Mouse (Mus musculus) gastrocnemius, adult 2 months (tissue): ENCODE results near the gene Myo1a. TPM values are rescaled to one million over a fixed set of nuclear protein-coding genes. Genes with fewer than 3 reads are reported as not detected.

Source experiments
- DNase-seq: peaks from one replicate; pipeline ENCODE4 v3.0.0; 2022
- H3K27ac ChIP-seq: fragments of 200-600 bp; 2 replicates; pipeline ENCODE4 v1.8.1; 2022; ENCODE audit warnings: mild to moderate bottlenecking
- H3K4me3 ChIP-seq: fragments of 200-600 bp; 2 replicates; pipeline ENCODE4 v1.8.1; 2022; ENCODE audit warnings: mild to moderate bottlenecking, moderate library complexity
- CTCF ChIP-seq: fragments of 200-600 bp; IDR thresholded peaks from 2 replicates; pipeline ENCODE4 v1.8.1; 2022; ENCODE audit warnings: antibody characterized with exemption, mild to moderate bottlenecking, moderate library complexity
- intact Hi-C: fragments of 180-260 bp; cut with DNase I; formaldehyde crosslinking; loops from one replicate; pipeline ENCODE4 v1.15.1; 2025
- total RNA-seq, 2 experiments: library from RNA; stranded (reverse); gene quantifications; 2 replicates each; pipeline ENCODE4 v1.2.3; 2021

The Myo1a gene
- total RNA-seq, 2 experiments from 2014 or later, result not detected

DNA sequence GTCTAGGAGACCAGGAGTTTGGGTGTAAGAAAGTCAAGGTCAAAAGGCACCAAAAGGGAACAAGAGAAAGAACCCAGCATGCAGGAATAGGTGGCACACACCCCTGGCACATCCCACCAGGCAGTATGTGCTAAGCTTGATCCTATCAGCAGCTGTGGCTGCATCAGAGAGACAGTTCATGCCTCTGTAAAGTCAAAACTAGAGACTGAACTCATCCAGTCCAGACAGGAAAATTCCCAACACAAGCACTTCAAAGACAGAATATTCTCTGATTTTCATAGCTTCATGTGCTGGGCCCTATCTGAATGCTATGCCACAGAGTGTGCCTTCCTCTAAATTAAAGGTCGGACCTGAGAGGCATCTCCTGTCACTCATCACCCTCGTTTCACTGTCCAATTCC, 32.6 kb downstream of the Myo1a start:
- TF ChIP-seq CTCF, result no peak
- no peak overlapping the region for H3K4me3 ChIP-seq
- intact Hi-C loops, result loop anchor here (5.0 kb wide), 2 partner anchors 95 to 275 kb away; partner anchors contain the start of gene Stat6
- no peak overlapping the region for H3K27ac ChIP-seq
- DNase-seq, result no peak

DNA sequence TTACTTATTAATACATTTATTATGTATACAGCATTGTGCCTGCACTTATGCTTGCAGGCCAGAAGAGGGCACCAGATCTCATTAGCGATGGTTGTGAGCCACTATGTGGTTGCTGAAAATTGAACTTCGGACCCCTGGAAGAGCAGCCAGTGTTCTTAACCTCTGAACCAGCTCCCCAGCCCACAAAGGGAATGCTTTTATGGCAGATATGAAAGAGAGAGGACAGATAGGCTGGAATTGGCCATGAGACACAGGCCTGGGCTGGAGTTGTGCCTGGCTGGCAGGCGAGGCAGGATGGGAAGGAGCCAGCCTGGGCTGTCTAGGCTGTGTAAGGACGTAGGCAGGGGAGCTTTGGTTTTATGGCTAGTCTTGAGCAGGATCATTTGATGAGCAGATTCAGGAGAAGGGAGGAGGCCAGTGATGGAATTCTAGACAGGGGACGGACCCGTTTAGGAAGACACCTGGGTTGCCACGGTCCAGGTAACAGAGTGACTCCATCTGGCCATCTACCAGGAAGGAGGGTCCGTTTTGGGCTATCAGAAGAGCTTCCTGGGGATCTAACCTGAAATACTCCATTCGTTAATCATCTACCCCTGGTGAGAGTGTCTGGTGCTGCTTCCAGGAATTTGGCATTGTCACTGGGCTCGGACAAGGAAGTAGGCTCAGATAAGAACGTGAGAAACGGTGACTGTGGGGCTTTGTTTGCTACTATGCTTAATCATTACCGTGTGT, 33.3 kb downstream of the Myo1a start:
- no peak for DNase-seq
- intact Hi-C loops, result loop anchor here (2.0 to 5.0 kb wide), 3 partner anchors 96 to 274 kb away; partner anchors contain the start of gene Stat6
- Histone ChIP-seq H3K4me3 (peak overlapping the region; percentile 92), H3K27ac (peak overlapping the region; percentile 81; the same call in 1 of the 2 replicates)
- TF ChIP-seq CTCF, result peak; percentile 71

DNA sequence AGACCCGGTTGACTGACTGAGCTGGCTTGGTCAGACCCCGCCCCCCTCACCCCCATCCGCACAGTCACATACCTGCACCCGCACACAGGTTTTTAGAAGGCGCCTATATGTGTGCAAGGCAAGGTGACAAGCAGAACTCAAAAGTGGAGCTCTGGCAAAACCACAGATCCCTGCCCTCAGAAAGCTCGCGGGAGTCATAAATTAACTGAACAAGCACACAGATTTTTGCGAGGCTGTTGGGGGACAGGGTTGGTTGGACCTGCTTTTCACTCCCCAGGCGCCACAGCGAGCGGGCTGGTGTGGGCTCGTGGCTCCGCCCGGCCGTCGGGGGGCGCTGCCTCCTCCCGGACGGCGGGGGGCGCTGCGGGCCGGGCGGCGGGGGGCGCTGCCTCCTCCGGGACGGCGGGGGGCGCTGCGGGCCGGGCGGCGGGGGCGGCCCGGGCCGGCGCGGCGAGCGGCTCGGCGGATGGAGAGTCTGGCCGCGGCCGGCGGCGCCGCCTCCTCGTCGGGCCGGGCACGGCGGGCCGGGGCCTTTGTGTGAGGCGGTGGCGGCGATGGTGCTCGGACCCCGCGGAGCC, 34.2 kb downstream of the Myo1a start, which contains the start of gene Zbtb39:
Gene Zbtb39, plus strand, starts transcription at position 456 of the 578 bp plus-strand sequence.
- Histone ChIP-seq H3K4me3 (peak within 1 kb of the TSS; percentile 92), H3K27ac (peak within 1 kb of the TSS; percentile 86)
- peak; percentile 92 for DNase-seq
- intact Hi-C loops, result loop anchor here (2.0 to 5.0 kb wide), 3 partner anchors 97 to 273 kb away; partner anchors contain the start of gene Stat6
- peak; percentile 74 for TF ChIP-seq CTCF

DNA sequence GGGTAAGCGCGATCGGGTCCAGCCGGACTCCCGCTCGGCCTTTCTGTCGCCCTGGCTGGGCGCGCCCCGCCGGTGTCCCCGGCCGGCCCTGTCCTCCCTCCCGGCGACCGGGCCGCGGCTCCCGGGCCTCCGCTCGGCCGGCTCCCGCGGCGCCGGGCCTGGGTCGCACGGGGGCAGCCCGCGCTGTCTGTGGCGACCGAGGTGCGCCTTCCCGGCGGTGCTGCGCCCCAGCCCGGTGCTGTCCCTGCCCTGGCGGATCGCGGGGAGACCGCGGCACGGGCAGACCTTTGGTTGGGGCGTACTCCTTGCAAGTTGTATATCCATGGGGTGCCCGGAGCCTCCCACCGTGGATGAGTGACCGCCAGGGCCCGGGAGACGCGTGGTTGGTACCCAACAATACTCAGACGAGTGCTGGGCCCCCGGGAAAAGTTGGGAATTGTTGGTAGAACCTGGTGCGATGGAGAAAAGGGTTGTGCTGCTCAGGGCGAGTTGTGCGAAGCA, 34.7 kb downstream of the Myo1a start:
- peak overlapping the region; percentile 92 for H3K4me3 ChIP-seq
- no peak for TF ChIP-seq CTCF
- intact Hi-C loops, result loop anchor here (2.0 to 5.0 kb wide), 3 partner anchors 97 to 273 kb away; partner anchors contain the start of gene Stat6
- H3K27ac ChIP-seq, result peak overlapping the region; percentile 86
- no peak for DNase-seq

DNA sequence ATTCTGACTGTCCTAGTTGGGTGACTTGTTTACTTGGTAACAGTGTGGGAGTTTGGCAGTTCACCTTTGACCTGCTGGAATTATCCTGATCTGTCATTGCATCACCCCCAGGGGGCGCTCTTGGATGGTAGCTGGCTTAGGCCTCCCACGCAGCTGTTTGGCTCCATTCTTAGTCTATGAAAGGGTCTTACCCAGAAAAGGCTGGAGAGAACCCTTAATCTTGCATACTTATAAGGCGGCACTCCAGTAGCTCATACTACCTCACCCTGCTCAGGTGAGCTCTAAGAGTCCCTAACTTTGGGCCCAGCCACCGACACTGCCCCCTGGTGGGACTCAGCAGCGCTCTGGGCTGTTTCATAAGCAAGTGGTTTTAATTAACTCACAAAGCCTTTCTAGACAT, 39.7 kb downstream of the Myo1a start:
- H3K4me3 ChIP-seq, result no peak overlapping the region
- no peak overlapping the region for H3K27ac ChIP-seq
- intact Hi-C loops, result no loop called here
- peak; percentile 62 for TF ChIP-seq CTCF
- peak; percentile 44 for DNase-seq

DNA sequence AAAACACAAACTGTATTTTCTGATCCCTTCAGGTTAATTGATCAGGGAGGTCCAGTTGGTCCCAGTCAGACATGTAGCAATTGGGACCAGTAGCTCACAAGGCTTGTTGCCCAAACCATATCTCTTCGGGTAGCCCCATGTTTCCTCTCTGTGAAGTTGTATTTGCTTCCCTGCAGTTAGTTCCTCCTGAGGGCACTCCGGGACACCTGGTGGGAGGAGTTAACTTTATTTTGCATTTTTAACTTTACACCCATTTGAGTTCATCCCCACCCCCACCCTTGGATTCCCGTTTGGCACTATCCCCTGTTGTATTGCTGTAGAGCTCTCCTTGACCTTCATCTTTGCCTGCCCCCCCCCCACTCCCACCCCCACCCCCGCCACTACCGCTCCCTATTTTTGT, 40.9 kb downstream of the Myo1a start:
- intact Hi-C loops, result no loop called here
- Histone ChIP-seq H3K4me3 (no peak overlapping the region), H3K27ac (no peak overlapping the region)
- no peak for DNase-seq
- no peak for TF ChIP-seq CTCF

DNA sequence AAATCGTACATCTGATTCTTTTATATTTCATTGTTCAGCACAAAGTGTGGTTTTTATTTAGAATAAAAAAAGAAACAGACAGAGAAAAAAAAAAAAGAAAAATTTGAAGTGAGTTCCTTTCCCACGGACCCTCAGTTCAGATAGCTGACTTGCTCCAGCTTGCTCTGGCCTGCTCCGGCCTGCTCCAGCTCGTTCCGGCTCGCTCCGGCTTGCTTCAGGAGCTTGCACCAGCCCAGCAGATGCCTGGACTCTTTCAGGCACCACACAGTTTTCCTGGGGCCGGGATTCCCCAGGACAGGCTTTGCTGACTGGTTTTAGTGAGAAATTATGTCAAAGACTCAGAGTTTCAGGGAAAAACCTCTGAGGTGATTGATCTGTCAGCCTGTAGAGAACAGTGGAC, 42.3 kb downstream of the Myo1a start:
- no peak for TF ChIP-seq CTCF
- Histone ChIP-seq H3K27ac (no peak overlapping the region), H3K4me3 (no peak overlapping the region)
- intact Hi-C loops, result no loop called here
- DNase-seq, result no peak

DNA sequence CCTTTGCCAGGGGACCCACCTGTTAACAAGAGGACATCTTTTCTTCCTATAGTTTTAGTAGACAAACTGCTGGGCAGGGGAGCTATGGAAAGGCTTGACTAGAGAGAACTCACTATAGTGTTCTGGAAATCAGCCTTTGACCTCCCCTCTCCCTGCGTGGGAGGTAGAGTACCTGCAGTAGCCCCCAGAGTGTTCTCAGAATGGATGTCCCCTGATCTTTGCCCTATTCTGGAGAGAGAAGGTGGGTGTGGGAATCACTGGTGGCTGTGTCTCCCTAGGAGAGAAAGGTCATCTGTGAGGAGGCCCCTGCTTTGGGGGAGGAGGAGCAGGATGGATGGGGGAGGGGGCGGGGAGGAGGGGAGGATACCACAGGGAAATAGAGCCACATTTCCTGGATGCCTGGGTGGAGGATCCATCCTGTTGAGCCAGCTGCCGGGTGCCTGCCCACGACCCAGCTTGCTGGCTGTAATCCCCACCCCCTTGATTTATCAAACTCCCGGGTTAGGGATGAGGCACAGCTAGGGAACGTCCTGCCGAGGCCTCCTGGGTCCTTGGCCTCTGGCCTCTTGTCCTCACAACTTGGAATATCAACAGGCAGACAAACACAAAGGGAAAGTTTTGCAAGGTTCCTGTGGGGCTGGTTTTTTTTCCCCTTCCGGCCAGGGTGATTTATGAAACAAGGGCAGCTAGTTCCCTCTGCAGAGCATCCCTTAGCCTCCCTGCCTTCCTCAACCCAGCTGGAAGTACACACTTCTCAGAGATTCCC, 44.1 kb downstream of the Myo1a start:
- Histone ChIP-seq H3K27ac (peak overlapping the region; percentile 63), H3K4me3 (peak overlapping the region; percentile 56)
- intact Hi-C loops, result no loop called here
- DNase-seq, result no peak
- TF ChIP-seq CTCF, result no peak

DNA sequence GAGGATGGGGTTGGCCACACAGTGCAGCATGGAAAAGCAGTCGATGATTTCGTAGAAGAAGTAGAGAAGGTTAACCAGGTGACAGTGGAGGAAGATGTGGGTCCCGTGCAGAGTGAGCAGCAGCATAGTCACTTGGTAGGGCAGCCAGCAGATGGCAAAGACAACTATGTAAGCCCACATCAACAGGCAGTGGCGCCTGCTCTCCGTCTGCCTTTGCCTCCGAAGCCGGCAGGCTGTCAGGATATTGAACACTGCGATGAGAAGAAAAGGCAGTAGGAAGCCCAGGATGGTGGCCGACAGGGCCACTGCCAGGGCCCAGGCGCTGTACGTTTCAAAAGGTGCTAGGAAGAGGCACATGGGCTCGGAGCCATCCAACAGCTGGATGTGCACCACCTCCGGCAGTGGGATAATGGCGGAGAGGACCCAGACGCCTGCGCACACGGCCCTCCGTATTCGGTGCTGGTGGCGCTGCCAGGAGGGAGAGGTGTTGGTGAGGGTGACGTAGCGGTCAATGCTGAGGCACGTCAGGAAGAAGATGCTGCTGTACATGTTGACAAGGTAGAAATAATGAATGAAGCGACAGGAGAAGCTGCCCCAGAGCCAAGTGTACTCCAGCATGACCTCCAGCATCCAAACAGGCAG, 45.3 kb downstream of the Myo1a start:
- Histone ChIP-seq H3K27ac (peak overlapping the region; percentile 63), H3K4me3 (peak overlapping the region; percentile 56)
- no peak for TF ChIP-seq CTCF
- DNase-seq, result no peak
- intact Hi-C loops, result no loop called here

DNA sequence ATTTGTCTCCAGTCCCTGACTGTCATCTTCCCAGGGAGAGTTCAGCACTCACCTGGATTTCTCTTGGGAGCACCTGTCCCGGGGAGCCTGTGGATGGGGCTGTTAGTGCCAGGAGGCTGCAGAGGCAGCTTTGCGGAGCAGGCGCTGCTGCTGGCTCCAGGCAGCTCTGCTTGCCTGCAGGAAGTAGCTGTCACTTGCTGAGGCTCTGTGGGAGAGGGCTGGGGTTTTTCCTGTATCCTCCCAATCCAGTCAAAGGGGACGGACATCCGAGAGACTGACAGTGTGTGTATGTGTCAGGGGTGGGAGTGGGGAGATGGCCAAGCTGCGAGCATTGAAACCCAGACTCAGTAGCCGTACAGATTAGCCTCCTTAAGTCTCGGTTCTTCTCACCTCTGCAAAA, 46.6 kb downstream of the Myo1a start, which contains the start of gene Gpr182:
Gene Gpr182, minus strand, starts transcription at position 185 of the 400 bp plus-strand sequence.
- H3K4me3 ChIP-seq, result peak within 1 kb of the TSS; percentile 56; the same call in 1 of the 2 replicates
- peak within 1 kb of the TSS; percentile 8; the same call in 1 of the 2 replicates for H3K27ac ChIP-seq
- intact Hi-C loops, result no loop called here
- TF ChIP-seq CTCF, result no peak
- no peak for DNase-seq

DNA sequence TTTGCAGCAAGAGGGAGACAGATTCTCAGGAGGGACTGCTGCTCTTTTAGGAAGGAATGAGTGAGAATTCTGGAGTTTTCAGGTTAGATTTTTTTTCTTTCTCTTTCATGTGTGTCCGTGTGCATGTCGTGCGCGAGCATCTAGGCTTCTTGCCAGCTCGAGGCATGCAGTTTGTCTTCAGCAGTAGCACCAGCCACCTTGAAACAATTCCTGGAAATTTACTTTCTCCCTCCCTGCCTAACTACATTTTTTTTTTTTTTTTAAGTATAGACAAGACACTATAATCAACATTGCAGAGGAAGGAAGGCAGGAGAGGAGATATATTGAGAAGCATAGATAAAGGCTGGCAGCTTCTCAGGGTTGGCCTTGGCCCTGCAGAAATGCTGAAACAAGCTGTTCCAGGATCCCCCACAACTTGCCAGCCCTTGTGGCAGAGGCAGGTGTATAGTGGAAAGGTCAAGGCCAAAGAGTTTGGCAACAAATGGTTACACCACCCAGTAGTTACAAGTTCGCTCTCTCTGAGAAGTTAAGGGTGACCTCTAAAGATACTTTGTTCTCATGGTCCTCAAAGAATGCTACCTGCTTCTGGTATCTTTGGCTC, 49.7 kb downstream of the Myo1a start:
- no peak for DNase-seq
- intact Hi-C loops, result no loop called here
- TF ChIP-seq CTCF, result no peak
- Histone ChIP-seq H3K4me3 (no peak overlapping the region), H3K27ac (no peak overlapping the region)

DNA sequence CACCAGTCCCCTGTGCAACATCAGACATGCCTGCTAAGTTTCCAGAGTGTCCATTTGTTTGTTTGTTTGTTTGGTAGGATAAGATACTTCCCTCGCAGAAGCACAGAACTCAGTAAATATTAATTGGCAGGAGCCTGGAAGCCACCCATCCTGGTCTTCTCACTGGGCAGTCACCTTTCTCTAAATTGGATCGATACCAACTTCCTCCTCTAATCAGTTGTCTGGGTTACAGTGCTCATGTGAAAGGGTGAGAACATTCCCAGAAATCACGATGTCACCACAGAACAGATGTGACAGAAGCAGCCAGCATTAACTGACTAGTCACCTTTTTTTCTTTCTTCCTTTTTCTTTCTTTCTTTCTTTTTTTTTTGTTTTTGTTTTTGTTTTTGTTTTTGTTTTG, 50.3 kb downstream of the Myo1a start:
- DNase-seq, result no peak
- intact Hi-C loops, result no loop called here
- TF ChIP-seq CTCF, result no peak
- H3K27ac ChIP-seq, result no peak overlapping the region
- H3K4me3 ChIP-seq, result no peak overlapping the region
